In genomic region chr6:31412487-31412886, GRCm38 (mm10) we compare ENCODE assay signal across 7 mouse cellular contexts. TPM values are rescaled to one million over a fixed set of nuclear protein-coding genes. Genes with fewer than 3 reads are reported as not detected.
DNase-seq lines count a peak whose midpoint lies in the region; ATAC-seq lines count a peak whose summit lies in the region.

No protein-coding gene starts in this region.

- no peaks in the 10 kb centered on the region for H3K27me3 ChIP-seq in midbrain, embryonic 12.5 days
- no peaks in the 10 kb centered on the region for H3K27me3 ChIP-seq in midbrain, embryonic 13.5 days
- H3K27me3 ChIP-seq in kidney, embryonic 15.5 days: no peaks in the 10 kb centered on the region
- no peaks in the 10 kb centered on the region for H3K27me3 ChIP-seq in stomach, embryonic 15.5 days (replicated peaks)

- peak; percentile 34; the same call in 1 of the 2 replicates for ATAC-seq in midbrain, embryonic 12.5 days (ENCODE audit: low FRiP score, low read depth)
- ATAC-seq in midbrain, embryonic 13.5 days: no peak
- 0 out of 2 replicates have a peak, but pooled peaks have one; percentile 46 for ATAC-seq in kidney, embryonic 15.5 days (replicated peaks; ENCODE audit: low FRiP score)
- ATAC-seq in stomach, embryonic 15.5 days (ENCODE audit: insufficient read depth, low FRiP score, low read depth): peak; percentile 39; the same call in 1 of the 2 replicates
- no peak for ATAC-seq in frontal cortex, adult (ENCODE audit: low TSS enrichment)

- H3K4me2 ChIP-seq in midbrain, embryonic 12.5 days (replicated peaks): no peak overlapping the region
- H3K4me2 ChIP-seq in midbrain, embryonic 13.5 days (replicated peaks): no peak overlapping the region
- no peak overlapping the region for H3K4me2 ChIP-seq in kidney, embryonic 15.5 days
- H3K4me2 ChIP-seq in stomach, embryonic 15.5 days: no peak overlapping the region

- H3K4me1 ChIP-seq in midbrain, embryonic 12.5 days: peaks cover 18% of the 10 kb centered on the region
- H3K4me1 ChIP-seq in midbrain, embryonic 13.5 days (replicated peaks): peaks cover 21% of the 10 kb centered on the region
- H3K4me1 ChIP-seq in kidney, embryonic 15.5 days: peaks cover 3% of the 10 kb centered on the region; the same call in 1 of the 2 replicates
- peaks cover 3% of the 10 kb centered on the region; the same call in 1 of the 2 replicates for H3K4me1 ChIP-seq in stomach, embryonic 15.5 days

- intact Hi-C loops in left cerebral cortex, postnatal 10 days (cut with DNase I): no loop called here

- no peak overlapping the region for H3K4me3 ChIP-seq in midbrain, embryonic 12.5 days
- no peak overlapping the region for H3K4me3 ChIP-seq in midbrain, embryonic 13.5 days (replicated peaks)
- no peak overlapping the region for H3K4me3 ChIP-seq in kidney, embryonic 15.5 days (replicated peaks)
- H3K4me3 ChIP-seq in stomach, embryonic 15.5 days (replicated peaks): no peak overlapping the region

- H3K9me3 ChIP-seq in midbrain, embryonic 12.5 days: no peaks in the 10 kb centered on the region
- H3K9me3 ChIP-seq in midbrain, embryonic 13.5 days: no peaks in the 10 kb centered on the region
- H3K9me3 ChIP-seq in kidney, embryonic 15.5 days (replicated peaks): no peaks in the 10 kb centered on the region
- no peaks in the 10 kb centered on the region for H3K9me3 ChIP-seq in stomach, embryonic 15.5 days

- no peak overlapping the region for H3K9ac ChIP-seq in midbrain, embryonic 12.5 days (replicated peaks)
- H3K9ac ChIP-seq in midbrain, embryonic 13.5 days (replicated peaks): no peak overlapping the region
- no peak overlapping the region for H3K9ac ChIP-seq in kidney, embryonic 15.5 days
- H3K9ac ChIP-seq in stomach, embryonic 15.5 days: no peak overlapping the region

- H3K36me3 ChIP-seq in midbrain, embryonic 12.5 days: no peaks in the 10 kb centered on the region
- H3K36me3 ChIP-seq in midbrain, embryonic 13.5 days: no peaks in the 10 kb centered on the region
- H3K36me3 ChIP-seq in kidney, embryonic 15.5 days: no peaks in the 10 kb centered on the region
- no peaks in the 10 kb centered on the region for H3K36me3 ChIP-seq in stomach, embryonic 15.5 days

- peak; percentile 37 for DNase-seq in c-Kit-positive CD71-positive TER-119-positive erythroid progenitor cells, embryonic 14.5 days (ENCODE audit: low spot score)
- DNase-seq in left cerebral cortex, postnatal 10 days (ENCODE audit: extremely low spot score in 1 of 2, low spot score in 2 of 2): no peak

- H3K27ac ChIP-seq in midbrain, embryonic 12.5 days (replicated peaks): no peak overlapping the region
- H3K27ac ChIP-seq in midbrain, embryonic 13.5 days: no peak overlapping the region
- no peak overlapping the region for H3K27ac ChIP-seq in kidney, embryonic 15.5 days
- H3K27ac ChIP-seq in stomach, embryonic 15.5 days: no peak overlapping the region

RNA-seq across cellular contexts. Expression of gene Mkln1, which starts 14.0 kb away (rescaled TPM):
- polyA plus RNA-seq in midbrain, embryonic 12.5 days (2016; fragmentation: Nextera tagmentation; extraction: Ambion mirVana): 189 and 208 TPM in 2 replicates
- polyA plus RNA-seq in midbrain, embryonic 13.5 days (2015; fragmentation: Nextera tagmentation; extraction: Ambion mirVana): 155 and 167 TPM in 2 replicates
- 205 and 206 TPM in 2 replicates for polyA plus RNA-seq in kidney, embryonic 15.5 days (2015; fragmentation: Nextera tagmentation; extraction: Ambion mirVana)
- polyA plus RNA-seq in stomach, embryonic 15.5 days (2015; fragmentation: Nextera tagmentation; extraction: Ambion mirVana): 165 and 178 TPM in 2 replicates
- 100 to 1,000 TPM; 125 to 126 TPM for total RNA-seq in left cerebral cortex, postnatal 10 days (2021)

Comparison
In these comparisons a context has a peak if more than half of its experiments do, and no peak if none do; other contexts are left out.
1. ATAC-seq: peak in midbrain, embryonic 12.5 days (single experiment), kidney, embryonic 15.5 days (single experiment) and stomach, embryonic 15.5 days (single experiment); none in midbrain, embryonic 13.5 days (single experiment) and frontal cortex, adult (single experiment).